10 mouse cellular contexts compared by ENCODE assay signal in genomic region chr17:28204052-28204720, GRCm38 (mm10). TPM values are rescaled to one million over a fixed set of nuclear protein-coding genes. Genes with fewer than 3 reads are reported as not detected.
DNase-seq lines count a peak whose midpoint lies in the region; ATAC-seq lines count a peak whose summit lies in the region.
"Had no signal": no experiment of that assay in that cellular context is flagged by ENCODE, and none has a peak within 500 bp of the region (broad histone marks: within the 10 kb centered on the region; RNA-seq: fewer than 3 reads in every experiment).

No protein-coding gene starts in this region.

- no peak overlapping the region for H3K4me3 ChIP-seq in midbrain, embryonic 11.5 days (ENCODE audit: low read depth, low read length)
- no peak overlapping the region for H3K4me3 ChIP-seq in midbrain, embryonic 15.5 days
- H3K4me3 ChIP-seq: myocyte had no signal

- DNase-seq in cerebellum, adult 11-12 months = peak; percentile 31
- DNase-seq in cerebellum, adult 9-10 months = no peak
- DNase-seq in midbrain, embryonic 11.5 days (ENCODE audit: low spot score, missing footprints) = peak; percentile 92
- peak; percentile 51 to 58 for DNase-seq in cerebellum, postnatal 36 days
- peak; percentile 50 for DNase-seq in hindlimb bud, embryonic 11.5 days (ENCODE audit: extremely low spot score, low read depth, low spot score)
- peak; percentile 53 to 55 for DNase-seq in spleen, postnatal 36 days (ENCODE audit: low spot score in 2 of 2)

- no peak overlapping the region for H3K9ac ChIP-seq in midbrain, embryonic 11.5 days (ENCODE audit: low read length)
- H3K9ac ChIP-seq in midbrain, embryonic 15.5 days = no peak overlapping the region

- no peaks in the 10 kb centered on the region for H3K27me3 ChIP-seq in midbrain, embryonic 11.5 days (ENCODE audit: control insufficient read depth, insufficient read depth, low read length)
- H3K27me3 ChIP-seq in midbrain, embryonic 15.5 days (replicated peaks) = no peaks in the 10 kb centered on the region
- H3K27me3 ChIP-seq: Patski had no signal

- peaks cover 8% of the 10 kb centered on the region; the same call in 1 of the 2 replicates for H3K4me1 ChIP-seq in midbrain, embryonic 11.5 days (ENCODE audit: control insufficient read depth, insufficient read depth, low read length)
- no peaks in the 10 kb centered on the region; the same call in 1 of the 2 replicates for H3K4me1 ChIP-seq in midbrain, embryonic 15.5 days

- no peak overlapping the region for H3K27ac ChIP-seq in midbrain, embryonic 11.5 days (ENCODE audit: low read depth, low read length)
- H3K27ac ChIP-seq in midbrain, embryonic 15.5 days = no peak overlapping the region

- ATAC-seq in midbrain, embryonic 11.5 days (ENCODE audit: low FRiP score) = 0 out of 2 replicates have a peak, but pooled peaks have one; percentile 12
- no peak; the same call in 1 of the 2 replicates for ATAC-seq in midbrain, embryonic 15.5 days (replicated peaks)
- peak; percentile 47 for ATAC-seq in megakaryocyte progenitor cell, adult 5-6 weeks (replicated peaks; ENCODE audit: poor library complexity)
- ATAC-seq: Patski had no signal

- H3K36me3 ChIP-seq in midbrain, embryonic 11.5 days (ENCODE audit: control insufficient read depth, insufficient read depth, low read length) = peaks cover 15% of the 10 kb centered on the region
- H3K36me3 ChIP-seq in midbrain, embryonic 15.5 days (replicated peaks) = peaks cover 33% of the 10 kb centered on the region; the same call in 1 of the 2 replicates

- WGBS in midbrain, embryonic 11.5 days = 41% methylated on average over 14 of the region's 14 CpGs
- 35% methylated on average over 14 of the region's 14 CpGs for WGBS in midbrain, embryonic 15.5 days

- H3K4me2 ChIP-seq in midbrain, embryonic 11.5 days = no peak overlapping the region
- H3K4me2 ChIP-seq in midbrain, embryonic 15.5 days = no peak overlapping the region

- no peaks in the 10 kb centered on the region for H3K9me3 ChIP-seq in midbrain, embryonic 11.5 days (ENCODE audit: control insufficient read depth, low read length)
- no peaks in the 10 kb centered on the region for H3K9me3 ChIP-seq in midbrain, embryonic 15.5 days

RNA-seq across cellular contexts. Expression of gene Def6, which starts 3.4 kb away (rescaled TPM):
- 1.7 and 1.8 TPM in 2 replicates for polyA plus RNA-seq in midbrain, embryonic 11.5 days (2014; fragmentation: Nextera tagmentation; extraction: Ambion mirVana)
- polyA plus RNA-seq in midbrain, embryonic 15.5 days (2015; fragmentation: Nextera tagmentation; extraction: Ambion mirVana) = 5.3 and 7.3 TPM in 2 replicates
- total RNA-seq in megakaryocyte progenitor cell, adult 5-6 weeks (2015) = 38.0 and 50.6 TPM in 2 replicates
- total RNA-seq in megakaryocyte progenitor cell, adult 5-6 weeks (2017) = 142 and 149 TPM in 2 replicates

RNA-seq across cellular contexts. Expression of gene Zfp523, which starts 27.3 kb away (rescaled TPM):
- 24.6 and 30.2 TPM in 2 replicates for polyA plus RNA-seq in midbrain, embryonic 11.5 days (2014; fragmentation: Nextera tagmentation; extraction: Ambion mirVana)
- polyA plus RNA-seq in midbrain, embryonic 15.5 days (2015; fragmentation: Nextera tagmentation; extraction: Ambion mirVana) = 53.4 and 55.0 TPM in 2 replicates
- 11.8 and 13.1 TPM in 2 replicates for total RNA-seq in megakaryocyte progenitor cell, adult 5-6 weeks (2015)
- total RNA-seq in megakaryocyte progenitor cell, adult 5-6 weeks (2017) = 13.5 and 18.5 TPM in 2 replicates

RNA-seq across cellular contexts. Expression of gene Ppard, which starts 28.3 kb away (rescaled TPM):
- polyA plus RNA-seq in midbrain, embryonic 11.5 days (2014; fragmentation: Nextera tagmentation; extraction: Ambion mirVana) = 1.7 and 1.8 TPM in 2 replicates
- polyA plus RNA-seq in midbrain, embryonic 15.5 days (2015; fragmentation: Nextera tagmentation; extraction: Ambion mirVana) = 1.8 TPM in 2 replicates
- 7.4 and 7.7 TPM in 2 replicates for total RNA-seq in megakaryocyte progenitor cell, adult 5-6 weeks (2015)
- total RNA-seq in megakaryocyte progenitor cell, adult 5-6 weeks (2017) = 1.9 and 2.7 TPM in 2 replicates
